Mouse (Mus musculus): Measurements from ENCODE around the gene Wdr41. TPM values are rescaled to one million over a fixed set of nuclear protein-coding genes. Genes with fewer than 3 reads are reported as not detected.

Wdr41 gene
- polyA plus RNA-seq, 1 experiment from 2014 or later = 15.9 TPM

GRCm38 (mm10) chr13:95011546-95012257 is 35.6 kb downstream of the Wdr41 start:
- DNase-seq (ENCODE audit: extremely low spot score, low spot score) = no peak
- Histone ChIP-seq H3K4me3 (no peak overlapping the region), H3K36me3 (replicated peaks) (no peaks in the 10 kb centered on the region), H3K27me3 (ENCODE audit: poor library complexity, severe bottlenecking) (no peaks in the 10 kb centered on the region; the same call in 1 of the 2 replicates), H3K9me3 (no peaks in the 10 kb centered on the region), H3K27ac (no peak overlapping the region), H3K4me1 (peaks cover 5% of the 10 kb centered on the region; the same call in 1 of the 2 replicates)
- 90% methylated on average over 7 of the region's 7 CpGs for WGBS

DNA sequence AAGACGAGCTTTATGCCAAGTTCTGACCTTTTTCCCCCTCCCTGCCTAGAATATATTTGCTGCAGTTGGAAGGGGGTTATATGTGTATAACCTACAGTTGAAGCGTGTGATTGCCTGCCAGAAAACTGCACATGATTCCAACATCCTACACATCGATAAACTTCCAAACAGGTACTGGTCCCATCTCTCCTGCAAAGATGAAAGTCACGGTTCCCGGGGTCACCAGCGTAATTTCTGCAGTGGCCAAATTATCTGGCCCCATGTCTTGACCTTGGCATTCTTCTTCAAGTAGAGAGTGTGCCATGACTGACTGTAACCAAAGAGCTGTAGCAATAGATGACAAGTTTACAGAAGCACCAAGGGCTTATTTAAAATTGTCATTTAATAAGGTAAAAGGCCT is 41.1 kb downstream of the Wdr41 start:
- Histone ChIP-seq H3K36me3 (replicated peaks) (no peaks in the 10 kb centered on the region), H3K27me3 (ENCODE audit: poor library complexity, severe bottlenecking) (no peaks in the 10 kb centered on the region; the same call in 1 of the 2 replicates), H3K4me1 (peaks cover 18% of the 10 kb centered on the region), H3K4me3 (no peak overlapping the region), H3K9me3 (no peaks in the 10 kb centered on the region), H3K27ac (no peak overlapping the region)
- no peak for DNase-seq (ENCODE audit: extremely low spot score, low spot score)
- 89% methylated on average over 6 of the region's 6 CpGs for WGBS

DNA sequence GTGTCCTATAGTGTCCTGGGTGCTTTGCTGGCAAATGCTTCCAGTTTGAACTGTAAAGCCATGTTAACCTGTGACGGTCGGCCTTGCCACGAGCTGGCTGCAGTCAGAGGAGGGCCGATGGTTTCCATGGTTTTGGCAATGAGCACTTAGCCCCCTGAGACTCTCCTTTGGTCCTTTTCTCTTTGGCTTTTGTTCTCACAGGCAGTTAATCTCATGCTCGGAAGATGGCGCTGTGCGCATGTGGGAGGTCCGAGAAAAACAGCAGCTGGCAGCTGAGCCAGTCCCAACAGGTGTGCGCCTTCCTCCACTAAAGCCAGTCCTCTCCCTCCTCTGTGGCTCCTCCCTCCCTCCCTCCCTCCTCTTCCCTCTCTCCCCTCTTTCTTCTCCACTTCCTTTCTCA is 41.8 kb downstream of the Wdr41 start:
- Histone ChIP-seq H3K4me3 (no peak overlapping the region), H3K27ac (no peak overlapping the region)
- WGBS = 10% methylated on average over 9 of the region's 9 CpGs

GRCm38 (mm10) chr13:95019345-95019744 is 43.2 kb downstream of the Wdr41 start:
- Histone ChIP-seq H3K27ac (no peak overlapping the region), H3K4me1 (peaks cover 18% of the 10 kb centered on the region), H3K36me3 (replicated peaks) (no peaks in the 10 kb centered on the region), H3K4me3 (no peak overlapping the region), H3K9me3 (no peaks in the 10 kb centered on the region), H3K27me3 (ENCODE audit: poor library complexity, severe bottlenecking) (no peaks in the 10 kb centered on the region; the same call in 1 of the 2 replicates)
- 89% methylated on average over 6 of the region's 6 CpGs for WGBS
- DNase-seq (ENCODE audit: extremely low spot score, low spot score) = no peak

More for the DNA sequence above, 41.8 kb downstream of the Wdr41 start:
- Histone ChIP-seq H3K9me3 (no peaks in the 10 kb centered on the region), H3K4me1 (peaks cover 18% of the 10 kb centered on the region), H3K27me3 (ENCODE audit: poor library complexity, severe bottlenecking) (no peaks in the 10 kb centered on the region; the same call in 1 of the 2 replicates), H3K36me3 (replicated peaks) (no peaks in the 10 kb centered on the region)
- peak; percentile 76 for DNase-seq (ENCODE audit: extremely low spot score, low spot score)

GRCm38 (mm10) chr13:95020216-95020615 is 44.1 kb downstream of the Wdr41 start:
- no peak for DNase-seq (ENCODE audit: extremely low spot score, low spot score)
- 89% methylated on average over 6 of the region's 6 CpGs for WGBS
- Histone ChIP-seq H3K4me3 (no peak overlapping the region), H3K27ac (no peak overlapping the region), H3K4me1 (peaks cover 18% of the 10 kb centered on the region), H3K36me3 (replicated peaks) (no peaks in the 10 kb centered on the region), H3K9me3 (no peaks in the 10 kb centered on the region), H3K27me3 (ENCODE audit: poor library complexity, severe bottlenecking) (no peaks in the 10 kb centered on the region; the same call in 1 of the 2 replicates)

DNA sequence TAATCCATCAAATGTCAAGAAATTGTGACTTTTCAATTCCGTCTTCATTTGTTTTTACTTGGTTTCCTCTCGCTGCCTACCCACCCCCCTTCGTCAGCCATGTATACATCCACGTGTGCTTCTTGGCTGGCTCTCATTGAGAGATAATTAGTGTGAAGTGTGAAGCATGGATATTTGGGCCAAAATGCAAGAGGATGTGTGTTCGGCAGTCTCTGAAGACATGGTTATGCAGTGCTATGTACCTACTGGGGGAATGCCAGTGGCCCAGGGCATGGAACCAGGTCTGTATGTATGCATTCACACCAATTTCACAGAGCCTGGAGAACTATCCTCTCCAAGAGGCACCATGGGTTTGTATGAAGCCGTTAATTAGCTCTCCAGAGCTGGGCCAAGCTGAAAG is 54.7 kb downstream of the Wdr41 start:
- Histone ChIP-seq H3K4me3 (no peak overlapping the region), H3K27me3 (ENCODE audit: poor library complexity, severe bottlenecking) (no peaks in the 10 kb centered on the region), H3K9me3 (no peaks in the 10 kb centered on the region), H3K4me1 (peaks cover 5% of the 10 kb centered on the region), H3K36me3 (replicated peaks) (peaks cover 6% of the 10 kb centered on the region; the same call in 1 of the 2 replicates), H3K27ac (no peak overlapping the region)
- WGBS = 94% methylated on average over 6 of the region's 6 CpGs
- DNase-seq (ENCODE audit: extremely low spot score, low spot score) = no peak

- Histone ChIP-seq H3K9me3 (no peaks in the 10 kb centered on the region), H3K36me3 (replicated peaks) (peaks cover 6% of the 10 kb centered on the region; the same call in 1 of the 2 replicates), H3K27me3 (ENCODE audit: poor library complexity, severe bottlenecking) (no peaks in the 10 kb centered on the region), H3K4me3 (no peak overlapping the region), H3K4me1 (peaks cover 5% of the 10 kb centered on the region), H3K27ac (no peak overlapping the region)
- no peak for DNase-seq (ENCODE audit: extremely low spot score, low spot score)
- WGBS = 78% methylated on average over 17 of the region's 17 CpGs
Observed at GRCm38 (mm10) chr13:95032127-95032831, 56.1 kb downstream of the Wdr41 start.

- no peak overlapping the region for H3K27ac ChIP-seq
- H3K36me3 ChIP-seq (replicated peaks) = peaks cover 6% of the 10 kb centered on the region; the same call in 1 of the 2 replicates
- 88% methylated on average over 6 of the region's 6 CpGs for WGBS
- H3K9me3 ChIP-seq = no peaks in the 10 kb centered on the region
- no peaks in the 10 kb centered on the region for H3K27me3 ChIP-seq (ENCODE audit: poor library complexity, severe bottlenecking)
- DNase-seq (ENCODE audit: extremely low spot score, low spot score) = no peak
- H3K4me1 ChIP-seq = peaks cover 5% of the 10 kb centered on the region
- no peak overlapping the region for H3K4me3 ChIP-seq
Observed at GRCm38 (mm10) chr13:95032973-95033372, 56.8 kb downstream of the Wdr41 start.

- H3K4me3 ChIP-seq = no peak overlapping the region
- H3K4me1 ChIP-seq = peaks cover 5% of the 10 kb centered on the region
- no peak for DNase-seq (ENCODE audit: extremely low spot score, low spot score)
- H3K9me3 ChIP-seq = no peaks in the 10 kb centered on the region
- no peak overlapping the region for H3K27ac ChIP-seq
- WGBS = 90% methylated on average over 9 of the region's 9 CpGs
- no peaks in the 10 kb centered on the region for H3K36me3 ChIP-seq (replicated peaks)
- H3K27me3 ChIP-seq (ENCODE audit: poor library complexity, severe bottlenecking) = no peaks in the 10 kb centered on the region
Observed at GRCm38 (mm10) chr13:95034094-95034493, 58.0 kb downstream of the Wdr41 start.

GRCm38 (mm10) chr13:95034715-95035114 is 58.6 kb downstream of the Wdr41 start:
- Histone ChIP-seq H3K9me3 (no peaks in the 10 kb centered on the region), H3K36me3 (replicated peaks) (no peaks in the 10 kb centered on the region), H3K27me3 (ENCODE audit: poor library complexity, severe bottlenecking) (no peaks in the 10 kb centered on the region), H3K4me1 (peaks cover 5% of the 10 kb centered on the region), H3K27ac (no peak overlapping the region), H3K4me3 (no peak overlapping the region)
- 80% methylated on average over 2 of the region's 2 CpGs for WGBS
- DNase-seq (ENCODE audit: extremely low spot score, low spot score) = no peak

GRCm38 (mm10) chr13:95038200-95038599 is 62.1 kb downstream of the Wdr41 start:
- Histone ChIP-seq H3K4me3 (no peak overlapping the region), H3K27me3 (ENCODE audit: poor library complexity, severe bottlenecking) (no peaks in the 10 kb centered on the region), H3K27ac (no peak overlapping the region), H3K4me1 (no peaks in the 10 kb centered on the region), H3K36me3 (replicated peaks) (no peaks in the 10 kb centered on the region), H3K9me3 (no peaks in the 10 kb centered on the region)
- WGBS = 94% methylated on average over 4 of the region's 4 CpGs
- no peak for DNase-seq (ENCODE audit: extremely low spot score, low spot score)

- Histone ChIP-seq H3K4me3 (no peak overlapping the region), H3K9me3 (no peaks in the 10 kb centered on the region), H3K27ac (no peak overlapping the region), H3K36me3 (replicated peaks) (no peaks in the 10 kb centered on the region), H3K4me1 (no peaks in the 10 kb centered on the region), H3K27me3 (ENCODE audit: poor library complexity, severe bottlenecking) (no peaks in the 10 kb centered on the region)
- DNase-seq (ENCODE audit: extremely low spot score, low spot score) = no peak
- WGBS = 85% methylated on average over 9 of the region's 9 CpGs
Observed at GRCm38 (mm10) chr13:95040140-95040738, 64.1 kb downstream of the Wdr41 start.

- DNase-seq (ENCODE audit: extremely low spot score, low spot score) = no peak
- Histone ChIP-seq H3K27ac (no peak overlapping the region), H3K4me1 (peaks cover 7% of the 10 kb centered on the region; the same call in 1 of the 2 replicates), H3K4me3 (no peak overlapping the region), H3K27me3 (ENCODE audit: poor library complexity, severe bottlenecking) (no peaks in the 10 kb centered on the region), H3K9me3 (no peaks in the 10 kb centered on the region), H3K36me3 (replicated peaks) (no peaks in the 10 kb centered on the region)
- 64% methylated on average over 1 of the region's 1 CpGs for WGBS
Observed at GRCm38 (mm10) chr13:95044108-95044507, 68.0 kb downstream of the Wdr41 start.
